Mouse (Mus musculus): ENCODE data around the gene Smtnl1. TPM values are rescaled to one million over a fixed set of nuclear protein-coding genes. Genes with fewer than 3 reads are reported as not detected.

Gene Smtnl1
- total RNA-seq, 2 experiments from 2014 or later, result 95.9 to 120 TPM

GRCm38 (mm10) chr2:84762818-84763217 is 59.6 kb downstream of the Smtnl1 start:
- no peak for DNase-seq
- intact Hi-C loops (cut with DNase I; ENCODE audit: low total_unique reads), result no loop called here

- intact Hi-C loops (cut with DNase I; ENCODE audit: low total_unique reads), result no loop called here
These were observed 60.2 kb downstream of the Smtnl1 start for GRCm38 (mm10) chr2:84762295-84762694.

GRCm38 (mm10) chr2:84761840-84762239 is 60.6 kb downstream of the Smtnl1 start:
- no peak for DNase-seq
- intact Hi-C loops (cut with DNase I; ENCODE audit: low total_unique reads), result no loop called here

More at GRCm38 (mm10) chr2:84762295-84762694, 60.2 kb downstream of the Smtnl1 start:
- DNase-seq, result no peak

- no peak for DNase-seq
- intact Hi-C loops (cut with DNase I; ENCODE audit: low total_unique reads), result no loop called here
These were observed 61.1 kb downstream of the Smtnl1 start for GRCm38 (mm10) chr2:84761309-84761708.

Other genes with a start within 250 kb of the Smtnl1 start
- 10 to 100 TPM; 46.4 to 49.7 TPM for gene Ctnnd1, start 171.9 kb downstream of the Smtnl1 start, total RNA-seq (2021)
- not detected for gene Btbd18, start 163.6 kb downstream of the Smtnl1 start, total RNA-seq (2021)
- 10 to 100 TPM; 13.3 to 15.6 TPM for gene Selenoh, start 151.9 kb downstream of the Smtnl1 start, total RNA-seq (2021)
- gene Gm28635, start 144.6 kb downstream of the Smtnl1 start, total RNA-seq (2021), result not detected
- 1 to 10 TPM; 7.4 to 9.9 TPM for gene Med19, start 144.2 kb downstream of the Smtnl1 start, total RNA-seq (2021)
- gene Tmx2, start 143.5 kb downstream of the Smtnl1 start, total RNA-seq (2021), result 10 to 100 TPM; 45.5 to 52.3 TPM
- 10 to 100 TPM; 41.3 to 45.1 TPM for gene Zdhhc5, start 107.5 kb downstream of the Smtnl1 start, total RNA-seq (2021)
- gene Clp1, start 95.3 kb downstream of the Smtnl1 start, total RNA-seq (2021), result 1 to 10 TPM; 4.1 to 4.9 TPM
- 1 to 10 TPM in 1 of 2 experiments, under 1 TPM in 1; 0.73 to 1.0 TPM for gene Ypel4, start 88.6 kb downstream of the Smtnl1 start, total RNA-seq (2021)
- 1 to 10 TPM in 1 of 2 experiments, under 1 TPM in 1; 0.66 to 1.0 TPM for gene Gm19426, start 79.0 kb downstream of the Smtnl1 start, total RNA-seq (2021)
- gene Serping1, start 47.2 kb downstream of the Smtnl1 start, total RNA-seq (2021), result 10 to 100 TPM; 55.0 to 72.1 TPM
- gene Ube2l6, start 23.8 kb downstream of the Smtnl1 start, total RNA-seq (2021), result 1 to 10 TPM; 6.1 to 7.0 TPM
- 10 to 100 TPM; 45.7 to 46.0 TPM for gene Timm10, start 4.3 kb upstream of the Smtnl1 start, total RNA-seq (2021)
- 10 to 100 TPM in 1 of 2 experiments, 1 to 10 TPM in 1; 6.2 to 16.1 TPM for gene Slc43a1, start 16.2 kb upstream of the Smtnl1 start, total RNA-seq (2021)
- under 1 TPM; 0.55 to 0.64 TPM for gene Rtn4rl2, start 64.1 kb upstream of the Smtnl1 start, total RNA-seq (2021)
- gene Slc43a3, start 113.9 kb upstream of the Smtnl1 start, total RNA-seq (2021), result 10 to 100 TPM; 22.4 to 43.2 TPM
- gene Prg2, start 157.8 kb upstream of the Smtnl1 start, total RNA-seq (2021), result under 1 TPM in 1 of 2 experiments, not detected in 1; 0.29 TPM
- not detected for gene Prg3, start 165.6 kb upstream of the Smtnl1 start, total RNA-seq (2021)
- 10 to 100 TPM; 34.0 to 44.2 TPM for gene Ssrp1, start 214.6 kb upstream of the Smtnl1 start, total RNA-seq (2021)
- under 1 TPM; 0.89 to 0.92 TPM for gene P2rx3, start 214.8 kb upstream of the Smtnl1 start, total RNA-seq (2021)
- gene Tnks1bp1, start 225.4 kb upstream of the Smtnl1 start, total RNA-seq (2021), result 10 to 100 TPM; 47.3 to 48.5 TPM

All from gastrocnemius, postnatal 14 days (tissue).